Mouse (Mus musculus) right cerebral cortex, postnatal 10 days (tissue): Measurements from ENCODE around the gene Slc2a13.

Experiments used
- DNase-seq, 2 experiments: peaks; one replicate each; pipeline ENCODE4 v3.0.0; 2021; ENCODE audit warnings: low spot score in 2 of 2

Gene Slc2a13

DNA sequence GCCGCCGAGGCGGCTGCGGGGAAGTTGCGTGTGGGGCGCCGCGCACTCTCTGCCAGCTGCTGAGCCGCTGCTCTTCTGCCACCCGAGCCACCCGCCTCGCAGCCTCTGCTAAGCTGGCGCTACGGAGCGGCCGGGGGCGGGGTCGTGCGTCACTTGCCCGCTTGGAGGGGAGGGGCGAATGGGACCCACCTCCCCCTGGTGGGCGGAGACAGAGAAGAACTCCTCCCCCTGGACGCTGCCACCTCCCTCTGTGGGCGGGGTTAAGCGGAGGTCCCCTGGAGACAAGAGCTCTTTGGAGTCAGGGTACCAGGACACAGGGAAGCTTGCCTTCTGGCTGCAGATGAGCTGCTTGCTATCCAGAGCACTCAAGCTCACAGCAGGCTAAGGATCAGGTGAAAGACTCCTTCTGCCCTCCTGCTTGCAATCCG lies at the start of gene Slc2a13:
TSS of gene Slc2a13 (minus strand) at position 151 of the 428 bp plus-strand sequence.
- DNase-seq = peak; percentile 93 to 94

DNA sequence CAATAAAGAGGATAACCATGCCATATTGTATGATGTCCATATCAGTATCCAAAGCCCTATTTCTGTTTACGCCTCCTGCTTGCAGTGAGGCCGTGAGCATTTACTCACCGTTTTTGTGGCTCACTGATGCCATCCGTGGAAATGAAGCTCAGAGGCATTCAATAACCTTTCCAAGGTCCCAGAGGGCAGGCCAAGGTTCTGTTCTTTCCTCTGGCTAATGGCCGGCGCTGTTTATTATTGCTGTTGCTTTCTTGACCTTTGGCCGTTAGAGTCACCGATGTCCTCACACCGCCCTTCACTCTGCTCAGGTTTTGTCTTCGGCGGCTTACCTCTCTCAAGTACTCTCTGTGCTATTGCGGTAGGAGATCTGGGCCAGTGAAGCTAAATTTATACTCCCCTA lies 43.0 kb upstream of the Slc2a13 start:
- no peak for DNase-seq

DNA sequence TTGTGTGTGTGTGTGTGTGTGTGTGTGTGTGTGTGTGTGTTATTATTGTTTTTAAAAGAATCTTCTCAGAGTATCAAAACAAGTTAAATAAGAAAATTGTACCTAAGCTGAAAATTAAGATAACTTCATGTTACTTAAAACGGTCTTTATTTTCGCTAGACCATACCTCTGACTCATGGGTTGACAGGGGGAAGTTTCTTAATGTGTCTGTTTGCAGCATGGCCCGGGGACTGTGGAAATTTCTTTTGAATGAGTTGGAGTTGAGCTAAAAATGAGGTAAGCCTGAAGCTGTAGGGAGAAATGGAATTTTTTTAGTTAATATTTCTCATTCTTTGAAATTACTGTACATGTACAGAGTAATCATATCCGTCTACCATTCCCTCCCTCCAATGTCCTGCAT lies 42.5 kb upstream of the Slc2a13 start:
- no peak for DNase-seq

DNA sequence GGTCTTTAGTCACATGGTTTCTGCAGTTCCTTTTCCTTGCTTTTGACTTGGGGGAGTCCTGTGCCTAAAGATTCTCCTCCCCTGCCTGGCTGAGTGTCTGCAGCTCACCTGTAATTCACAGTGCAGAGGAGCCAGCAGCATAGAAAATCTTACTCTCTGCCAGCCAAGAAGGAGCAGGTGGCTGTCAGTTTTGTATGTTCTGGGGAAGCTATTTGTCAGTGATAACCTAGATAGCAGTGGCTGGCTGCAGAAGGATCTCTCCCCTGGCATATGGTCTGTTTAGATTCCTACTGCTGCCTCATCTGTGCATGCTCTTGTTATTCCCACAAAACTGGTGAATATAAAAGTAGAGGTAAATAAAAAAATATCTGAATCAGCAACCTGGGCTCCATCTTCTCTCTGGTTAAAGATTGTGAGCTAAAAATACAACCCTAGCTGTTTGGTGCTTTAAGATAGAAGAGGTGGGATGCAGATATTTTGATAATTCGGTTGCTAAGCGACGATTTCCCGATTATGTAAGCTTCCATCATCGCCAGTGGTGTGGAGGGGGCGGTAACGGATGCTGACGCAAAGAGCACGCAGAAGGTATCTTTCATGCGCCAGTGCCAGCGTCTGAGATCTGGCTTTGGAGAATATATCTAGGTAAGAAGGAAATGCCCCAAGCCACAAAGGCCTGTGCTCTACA lies 41.1 kb upstream of the Slc2a13 start:
- peak; percentile 79 to 88 for DNase-seq

DNA sequence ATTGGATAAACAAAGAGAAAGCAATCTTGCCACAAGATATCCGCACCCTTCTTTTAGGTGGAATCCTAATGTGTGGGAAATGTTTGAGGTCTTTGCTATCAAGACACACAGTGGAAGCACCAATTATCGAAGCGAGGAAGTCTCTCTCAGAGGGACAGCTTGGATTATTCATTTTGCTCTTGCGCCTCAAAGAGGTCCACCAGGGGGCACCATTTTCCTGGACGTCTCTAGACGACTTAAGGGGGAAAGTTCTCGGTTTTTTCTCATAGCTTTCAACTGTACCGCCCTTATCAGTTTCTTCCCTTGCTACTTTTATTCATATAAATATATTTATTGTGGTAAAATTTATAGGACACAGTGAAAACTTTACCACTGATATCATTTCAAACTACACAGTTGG lies 36.7 kb upstream of the Slc2a13 start:
- peak in 1 of 2 experiments; percentile 66 for DNase-seq

DNA sequence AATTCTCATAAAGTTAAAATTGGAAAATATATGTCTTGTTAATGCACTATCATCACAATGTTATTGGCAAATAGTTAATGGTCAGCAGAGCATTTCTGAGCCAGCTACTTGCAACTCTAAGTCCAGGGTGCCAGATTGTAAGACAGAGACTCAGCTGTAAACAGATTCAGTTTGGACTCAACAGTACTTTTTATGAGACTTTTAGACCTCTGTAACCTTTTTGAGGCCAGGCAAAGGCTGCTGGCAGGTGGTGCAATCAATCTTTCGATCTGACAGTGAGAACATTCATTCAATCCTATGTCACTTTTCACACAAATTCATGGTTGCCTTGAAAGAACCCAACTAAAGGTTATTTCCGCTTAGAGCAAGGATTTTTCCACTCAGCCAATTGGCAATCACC lies 35.8 kb upstream of the Slc2a13 start:
- no peak for DNase-seq

DNA sequence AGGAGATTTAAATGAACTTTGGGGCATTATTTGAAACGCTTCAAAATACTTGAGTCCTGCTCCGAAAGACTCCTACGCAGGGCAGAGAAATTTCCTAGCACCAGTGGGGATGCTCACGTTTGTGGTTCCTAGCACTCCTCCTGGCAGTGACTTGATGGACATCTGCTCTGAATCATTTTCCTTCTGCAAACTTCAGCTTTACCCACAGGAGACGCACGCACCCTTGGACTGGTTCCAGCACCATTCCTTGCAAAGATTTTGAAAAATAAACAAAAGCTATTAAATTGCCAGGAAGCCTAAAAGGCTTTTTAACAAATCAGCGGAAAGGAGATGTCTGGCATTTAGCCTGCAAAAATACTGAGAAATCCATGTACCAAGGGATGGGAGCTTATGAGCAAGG lies 28.1 kb upstream of the Slc2a13 start:
- DNase-seq = peak; percentile 48 to 56

DNA sequence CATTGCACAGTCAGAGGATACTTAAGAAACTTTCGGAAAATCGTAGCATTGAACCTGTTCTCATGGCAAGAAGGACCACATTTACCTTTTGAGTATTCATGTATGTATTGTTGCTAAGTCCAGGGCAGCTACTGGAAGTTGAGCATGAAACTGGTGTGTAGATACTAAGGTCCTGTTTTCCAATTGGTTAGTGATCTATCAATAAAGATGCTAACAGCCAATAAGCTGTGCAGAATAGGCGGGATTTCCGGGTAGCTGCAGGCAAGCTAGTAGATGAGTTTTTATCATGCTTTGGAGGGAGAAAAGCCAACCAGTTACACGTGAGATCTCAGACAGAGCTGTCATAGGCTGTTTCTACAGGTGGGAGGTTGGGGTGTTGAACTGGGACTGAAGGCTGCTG lies 24.2 kb upstream of the Slc2a13 start:
- DNase-seq = no peak

DNA sequence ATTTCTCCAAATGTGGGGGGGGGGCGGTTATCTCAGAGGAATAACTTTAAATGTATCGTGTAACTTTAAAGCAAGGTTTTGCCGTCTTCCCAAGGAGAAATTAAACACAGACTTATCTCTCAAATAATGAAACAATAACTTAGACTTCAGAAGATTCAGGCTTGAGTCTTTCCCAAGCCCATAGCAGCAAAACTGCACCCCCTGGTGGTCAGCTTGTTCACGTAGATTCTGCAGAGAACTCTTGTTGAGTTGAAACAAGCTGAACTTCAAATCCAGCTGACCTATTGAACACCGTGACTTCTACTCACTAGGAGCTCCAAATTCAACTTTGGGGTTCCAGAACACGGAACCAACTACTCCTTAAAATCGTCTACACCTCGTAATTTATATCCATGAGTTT lies 1.4 kb upstream of the Slc2a13 start:
- DNase-seq = peak; percentile 84 to 92

DNA sequence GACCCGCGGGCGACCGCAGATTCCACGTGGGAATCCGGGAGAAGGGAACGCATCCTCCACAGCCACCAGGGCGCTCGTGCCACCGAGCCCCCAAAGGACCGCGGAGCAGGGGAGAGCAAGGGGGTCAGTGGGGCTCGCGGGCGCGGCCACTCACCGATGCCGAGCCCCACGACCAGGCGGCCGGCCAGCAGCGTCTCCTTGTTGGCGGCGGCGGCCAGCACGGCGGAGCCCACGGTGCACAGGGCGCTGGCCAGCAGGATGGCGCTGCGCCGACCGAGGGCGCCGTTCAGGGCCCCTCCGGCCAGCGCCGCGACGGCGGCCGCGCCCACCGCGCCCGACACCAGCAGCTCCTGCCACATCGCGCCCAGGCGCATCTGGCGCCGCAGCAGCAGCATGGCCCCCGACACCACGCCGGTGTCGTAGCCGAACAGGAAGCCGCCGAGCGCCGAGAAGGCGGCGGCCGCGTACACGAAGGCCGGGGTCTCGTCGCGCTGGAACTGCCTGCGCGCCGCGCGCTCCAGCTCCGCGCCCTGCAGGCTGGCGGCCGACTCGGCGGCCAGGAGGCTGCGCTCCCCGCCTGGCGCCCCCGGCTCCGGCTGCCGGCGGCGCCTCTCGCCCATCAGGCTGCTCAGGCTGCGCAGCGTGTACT lies 516 bp downstream of the Slc2a13 start:
- DNase-seq = peak; percentile 44 to 54

DNA sequence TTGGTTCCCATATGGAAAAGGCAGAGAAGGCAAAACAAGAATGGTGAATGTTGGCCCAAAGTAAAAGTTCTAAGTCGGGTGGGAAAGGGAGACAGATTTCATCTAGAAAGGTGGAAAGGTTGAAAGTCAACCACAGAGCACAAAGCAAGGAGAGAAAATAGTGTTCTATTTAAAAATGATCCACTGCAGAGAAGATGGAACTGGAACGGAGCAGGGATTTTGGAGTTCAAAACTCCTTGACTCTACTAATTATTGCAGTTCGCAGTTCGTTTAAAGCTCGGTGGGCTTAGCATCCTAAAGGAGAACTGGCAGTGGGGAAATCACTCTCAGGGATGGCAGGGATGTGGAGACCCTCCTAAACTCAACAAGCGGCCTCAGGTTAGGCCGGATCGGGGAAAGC lies 1.1 kb downstream of the Slc2a13 start:
- no peak for DNase-seq

DNA sequence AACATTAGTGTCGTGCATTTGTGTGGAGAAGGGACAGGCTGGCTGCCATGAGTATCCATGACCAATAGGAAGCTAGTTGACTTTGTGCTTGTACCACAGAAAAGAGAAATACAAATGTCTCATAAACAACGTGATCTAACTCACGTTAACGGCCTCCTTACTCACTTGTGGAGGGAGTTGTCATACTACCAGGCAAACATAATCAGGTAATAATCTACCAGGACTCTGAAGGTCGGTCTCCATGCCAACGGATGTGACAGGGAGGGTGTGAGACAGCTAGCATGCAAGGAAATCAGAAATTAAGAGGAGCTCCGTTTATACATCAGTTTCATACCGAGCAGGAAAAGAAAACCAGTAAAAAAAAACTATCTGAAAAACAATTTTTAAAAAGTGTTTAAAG lies 6.3 kb downstream of the Slc2a13 start:
- no peak for DNase-seq

DNA sequence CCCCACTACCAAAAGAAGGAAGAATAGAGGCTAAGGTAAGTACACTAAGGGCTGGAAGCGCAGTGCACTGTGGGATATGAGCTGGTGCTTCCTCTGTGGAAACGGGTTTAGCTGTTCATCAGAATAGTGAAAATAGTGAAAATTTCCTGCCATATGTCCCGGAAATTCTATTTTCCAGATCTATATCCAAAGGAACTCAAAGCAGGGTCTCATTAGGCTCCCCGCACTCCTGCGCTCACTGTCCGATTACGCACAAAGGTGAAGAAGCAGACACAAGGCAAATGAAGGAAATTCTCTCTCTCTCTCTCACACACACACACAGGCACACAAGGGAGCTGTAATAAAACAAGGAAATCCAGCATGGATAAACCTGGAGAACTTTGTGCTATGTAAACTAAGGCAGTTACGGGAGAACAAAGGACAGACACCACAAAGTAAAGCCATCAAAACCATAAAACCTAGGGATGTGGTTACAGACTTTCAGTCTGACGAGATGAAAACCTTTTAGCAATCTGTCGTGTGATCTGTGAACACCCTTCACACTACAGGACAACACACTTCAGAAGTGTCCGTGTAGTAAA lies 7.9 kb downstream of the Slc2a13 start:
- DNase-seq = peak in 1 of 2 experiments; percentile 7

DNA sequence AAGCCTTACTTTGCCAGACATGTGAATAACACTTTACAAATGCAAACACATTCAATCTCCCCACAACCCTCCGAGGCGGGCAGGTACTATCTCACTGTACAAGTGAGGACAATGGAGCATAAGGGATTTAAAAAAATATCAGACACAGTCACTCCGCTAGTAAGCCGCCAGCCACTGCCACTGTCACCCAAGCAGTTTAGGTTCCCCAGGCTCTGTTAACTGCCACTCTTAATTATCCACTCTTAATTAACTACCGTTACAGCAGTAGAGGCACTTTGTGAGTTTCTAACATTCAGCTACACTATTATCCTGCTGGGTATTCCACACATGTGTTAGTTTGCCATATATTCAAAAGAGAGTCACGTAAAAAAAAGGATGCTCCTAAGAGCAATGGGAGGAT lies 11.3 kb downstream of the Slc2a13 start:
- no peak for DNase-seq

DNA sequence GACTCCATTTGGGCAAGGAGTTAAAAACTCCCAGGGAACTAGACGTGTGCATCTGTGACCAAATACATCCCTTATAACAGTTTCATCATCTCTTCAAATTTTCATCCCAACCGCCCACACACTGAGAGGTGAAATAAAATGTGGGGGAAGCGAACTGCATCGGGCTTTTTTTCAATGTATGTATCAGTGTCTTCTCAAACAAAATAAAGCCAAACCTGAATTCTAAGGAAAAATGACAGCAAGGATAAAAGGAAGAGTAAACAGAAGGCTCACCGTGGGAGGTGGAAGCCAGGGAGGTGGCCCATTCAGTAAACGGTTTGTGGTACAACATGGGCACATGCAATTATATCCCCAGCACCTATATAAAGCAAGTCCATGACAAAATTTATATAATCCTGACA lies 17.7 kb downstream of the Slc2a13 start:
- DNase-seq = no peak

DNA sequence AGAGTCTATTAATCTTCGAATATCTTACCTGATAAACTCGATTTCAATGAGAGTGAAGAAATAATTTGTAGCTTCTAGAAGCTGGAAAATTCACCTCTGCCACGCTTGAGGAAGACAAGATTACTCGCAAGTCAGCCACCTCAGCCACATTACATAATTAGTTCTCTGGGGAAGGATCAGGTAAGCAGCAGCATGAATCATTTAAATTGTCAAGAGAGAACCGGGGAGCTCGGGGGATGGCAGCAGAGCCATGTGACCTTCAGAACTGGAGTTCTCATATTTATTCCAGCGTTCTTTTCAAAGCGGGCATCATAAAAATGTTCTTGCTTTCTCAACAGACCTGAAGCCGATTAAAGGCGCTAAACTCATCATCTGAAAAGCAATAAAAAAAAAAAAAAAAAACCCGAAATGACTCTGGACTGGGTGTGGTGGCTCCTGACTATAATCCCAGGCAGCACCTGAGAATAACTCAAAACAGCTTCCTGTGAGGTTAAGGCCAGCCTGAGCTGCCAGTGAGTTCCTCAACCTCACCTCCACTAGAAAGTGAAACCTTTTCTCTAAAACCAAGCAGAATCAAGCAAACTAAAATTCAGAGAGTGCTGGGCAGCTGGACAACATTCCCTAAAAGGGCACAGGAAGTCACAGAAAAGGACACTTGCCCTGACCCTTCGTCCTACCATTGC lies 24.3 kb downstream of the Slc2a13 start:
- DNase-seq = no peak

DNA sequence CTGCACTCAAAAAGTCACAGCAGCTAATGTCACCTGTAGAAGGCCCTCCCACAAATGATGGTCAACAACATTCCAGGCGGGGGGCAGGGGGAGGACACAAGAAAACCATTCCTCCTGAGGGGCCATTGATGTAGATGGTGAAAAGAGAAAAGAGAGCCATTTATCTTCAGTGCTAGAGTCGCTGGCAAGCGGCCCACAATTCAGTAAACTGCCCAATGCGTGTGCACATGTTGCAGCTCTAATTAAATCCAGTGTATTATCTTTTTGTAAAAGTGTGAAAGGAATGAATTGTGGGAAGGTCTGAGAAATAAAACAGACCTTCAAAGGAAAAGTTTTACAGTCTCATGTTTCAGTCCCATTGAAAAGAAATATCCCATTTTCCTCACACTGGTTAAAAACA lies 28.5 kb downstream of the Slc2a13 start:
- DNase-seq = peak; percentile 49 to 53

DNA sequence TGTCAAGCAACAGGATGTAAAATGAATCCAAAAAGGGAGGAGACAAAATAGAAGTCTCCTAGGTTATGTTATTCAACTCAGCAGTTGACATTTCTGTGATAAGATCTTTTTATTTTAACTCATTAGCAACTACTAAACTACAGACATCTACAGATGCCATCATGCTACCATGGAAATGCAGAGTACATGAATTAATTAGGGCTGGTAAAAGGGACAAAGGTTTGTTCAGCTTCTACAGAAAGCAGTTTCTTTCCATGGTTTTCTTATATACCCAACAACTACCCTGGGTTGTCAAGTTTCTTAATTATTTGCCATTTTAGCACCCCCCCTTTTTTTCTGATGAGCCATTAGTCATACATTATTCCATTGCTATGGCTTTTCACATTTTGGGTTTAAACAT lies 34.6 kb downstream of the Slc2a13 start:
- DNase-seq = no peak

DNA sequence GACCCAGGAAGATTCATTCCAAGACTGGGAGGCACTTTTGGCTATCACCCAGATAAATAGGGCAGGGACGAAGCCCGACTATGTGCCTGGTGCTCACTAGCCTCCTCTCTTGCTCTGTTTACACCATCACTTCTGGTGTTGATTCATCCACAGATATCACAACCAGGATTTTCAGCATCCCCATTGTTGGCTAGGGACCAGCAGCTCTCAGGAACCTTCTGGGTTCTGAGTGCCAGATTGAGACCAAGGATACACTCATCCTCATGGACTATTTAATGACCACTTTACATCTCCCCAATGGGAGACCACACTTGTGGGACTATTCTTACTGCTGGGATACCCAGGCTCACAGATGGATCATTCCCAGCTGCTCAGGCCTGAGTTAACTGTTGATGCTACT lies 46.2 kb downstream of the Slc2a13 start:
- DNase-seq = no peak

DNA sequence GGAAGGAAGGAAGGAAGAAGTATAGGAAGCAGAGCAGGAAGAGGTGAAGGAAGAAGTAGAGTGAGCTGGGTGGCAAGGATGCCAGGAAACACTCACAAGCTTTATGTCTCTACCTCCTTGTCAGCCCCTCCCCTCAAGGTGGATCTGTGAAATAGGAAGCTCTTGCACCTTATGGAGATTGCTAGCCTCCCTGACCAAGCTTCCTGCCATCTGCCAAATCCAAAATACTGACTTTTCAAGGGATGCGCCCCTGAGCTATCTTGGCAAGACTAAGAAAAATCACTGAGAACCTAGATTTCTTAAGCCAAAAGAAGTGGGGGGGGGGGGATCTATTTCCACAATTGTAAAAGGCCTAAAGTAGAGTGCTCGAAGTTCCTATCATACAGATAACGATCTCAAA lies 46.9 kb downstream of the Slc2a13 start:
- no peak for DNase-seq

DNA sequence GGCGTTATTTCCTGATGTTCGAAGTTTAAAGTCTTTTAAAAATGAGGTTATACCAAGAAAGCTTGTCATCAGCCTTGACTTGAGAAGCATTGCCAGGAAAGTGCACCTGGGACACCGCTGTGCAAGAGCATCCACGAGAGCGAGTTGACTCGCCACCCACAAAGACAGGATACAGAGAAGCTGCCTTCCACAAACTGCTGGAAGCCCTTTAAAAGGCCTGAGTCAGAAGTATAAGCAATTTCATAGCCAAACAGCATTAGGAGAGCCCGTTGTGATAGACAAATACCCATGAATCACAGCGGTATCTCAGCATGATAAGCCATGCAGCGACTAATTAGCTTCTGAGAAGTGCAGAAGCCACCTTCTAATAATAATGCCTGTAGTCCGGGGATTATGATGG lies 48.6 kb downstream of the Slc2a13 start:
- DNase-seq = no peak

DNA sequence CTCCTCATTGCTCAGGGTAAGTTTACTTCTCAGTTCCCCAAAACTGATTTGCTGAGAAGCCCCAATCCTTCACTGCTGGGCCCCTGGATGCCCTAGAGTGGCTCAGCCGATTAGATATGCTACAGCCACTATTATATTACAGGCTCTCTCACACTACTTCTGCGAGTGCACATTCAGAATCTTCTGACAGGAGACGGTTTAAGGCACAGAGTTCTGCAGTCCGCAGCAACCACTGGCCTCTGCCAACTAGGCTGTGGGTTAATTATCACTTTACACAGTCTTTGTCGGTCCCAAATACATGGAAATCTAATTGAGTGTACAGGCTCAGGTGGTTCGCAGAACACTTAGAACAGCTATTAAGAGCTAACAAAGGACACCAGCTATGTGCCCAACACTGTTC lies 69.8 kb downstream of the Slc2a13 start:
- DNase-seq = no peak

DNA sequence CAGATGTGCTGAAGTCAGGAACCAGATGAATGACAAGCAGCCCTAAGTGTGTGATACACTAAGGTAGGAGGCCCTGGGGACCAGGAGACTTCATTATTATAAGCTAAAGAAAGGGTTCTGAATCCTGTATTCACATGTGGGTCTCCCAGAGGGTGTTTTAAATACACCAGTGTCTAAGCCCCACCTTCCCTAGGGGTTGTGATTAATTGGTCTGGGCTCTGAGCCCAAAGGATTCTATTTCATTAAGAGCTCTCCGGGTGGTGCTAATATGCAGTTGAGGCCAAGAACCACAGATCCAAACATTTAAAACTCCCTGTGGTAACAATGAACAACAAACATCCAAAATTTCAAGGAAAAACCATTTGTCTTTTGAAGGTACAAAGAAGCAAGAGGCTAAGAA lies 70.4 kb downstream of the Slc2a13 start:
- peak in 1 of 2 experiments; percentile 34 for DNase-seq
